Mouse (Mus musculus) CH12.LX (cell line): Measurements from ENCODE around the gene Cyth3. TPM values are rescaled to one million over a fixed set of nuclear protein-coding genes. Genes with fewer than 3 reads are reported as not detected.

Experiments used
- DNase-seq: peaks from one replicate; pipeline ENCODE4 v3.0.0-alpha.2; 2013; ENCODE audit errors: extremely low read depth
- H3K27ac ChIP-seq: 2 replicates; pipeline ENCODE4 v1.5.1; 2012; ENCODE audit warnings: low read depth, mild to moderate bottlenecking, control low read depth, moderate library complexity; ENCODE audit not compliant: insufficient read depth
- H3K27me3 ChIP-seq: replicated peaks from 2 replicates; pipeline ENCODE3; 2012; ENCODE audit warnings: inconsistent platforms
- H3K36me3 ChIP-seq, 2 experiments: replicated peaks in 1 of 2; 2 replicates each; pipeline versions ENCODE3 to v1.6.1; 2012; ENCODE audit warnings: inconsistent platforms in 1 of 2, low read length in 1 of 2, mild to moderate bottlenecking in 1 of 2, mixed read lengths in 1 of 2, moderate library complexity in 1 of 2; ENCODE audit not compliant: control insufficient read depth in 1 of 2, insufficient read depth in 1 of 2
- H3K4me1 ChIP-seq, 2 experiments: 2 replicates each; pipeline ENCODE4 v1.6.1; 2012; ENCODE audit warnings: inconsistent platforms in 1 of 2, moderate library complexity in 1 of 2; ENCODE audit not compliant: insufficient read depth in 2 of 2, control insufficient read depth in 1 of 2
- H3K4me2 ChIP-seq: 2 replicates; pipeline ENCODE4 v1.6.1; 2012; ENCODE audit warnings: low read depth, mild to moderate bottlenecking, control low read depth; ENCODE audit not compliant: poor library complexity, insufficient read depth, severe bottlenecking
- H3K4me3 ChIP-seq, 3 experiments: fragments of 150-350 bp in 1 of 3; sonication (generic) in 1 of 3; replicated peaks in 1 of 3; 2 replicates each; pipeline versions ENCODE3 to v1.5.1; 2011 to 2012; ENCODE audit warnings: low read depth in 2 of 3, low read length in 2 of 3, mild to moderate bottlenecking in 2 of 3, moderate library complexity in 2 of 3, control low read depth in 1 of 3, improper control_type of control experiment in 1 of 3, inconsistent platforms in 1 of 3, mixed read lengths in 1 of 3; ENCODE audit not compliant: poor library complexity in 1 of 3
- H3K79me2 ChIP-seq: replicated peaks from 2 replicates; pipeline ENCODE4 v1.6.1; 2012; ENCODE audit warnings: mild to moderate bottlenecking, moderate library complexity; ENCODE audit not compliant: control insufficient read depth, poor library complexity, insufficient read depth, severe bottlenecking; ENCODE audit errors: extremely low read depth
- H3K9ac ChIP-seq: 2 replicates; pipeline ENCODE4 v1.6.1; 2012; ENCODE audit warnings: low read depth, mild to moderate bottlenecking, control low read depth, moderate library complexity; ENCODE audit not compliant: insufficient read depth
- H3K9me3 ChIP-seq: replicated peaks from 2 replicates; pipeline ENCODE3; 2012; ENCODE audit warnings: low read length, inconsistent platforms, mixed read lengths
- BHLHE40 ChIP-seq: IDR thresholded peaks from 2 replicates; pipeline ENCODE4 v1.6.1; 2011; ENCODE audit warnings: mild to moderate bottlenecking, low read depth, low read length, improper control_type of control experiment
- E2F4 ChIP-seq: IDR thresholded peaks from 2 replicates; pipeline ENCODE4 v1.6.1; 2011; ENCODE audit warnings: low read depth, low read length, improper control_type of control experiment; ENCODE audit not compliant: insufficient replicate concordance
- ELF1 ChIP-seq: IDR thresholded peaks from 2 replicates; pipeline ENCODE4 v1.6.1; 2014; ENCODE audit warnings: low read depth, mild to moderate bottlenecking, inconsistent platforms, low read length, improper control_type of control experiment
- EP300 ChIP-seq: IDR thresholded peaks from 2 replicates; pipeline ENCODE4 v1.6.1; 2011; ENCODE audit warnings: low read length, improper control_type of control experiment
- IRF4 ChIP-seq: IDR thresholded peaks from 2 replicates; pipeline ENCODE4 v1.6.1; 2014; ENCODE audit warnings: low read depth, mild to moderate bottlenecking, inconsistent platforms, low read length, improper control_type of control experiment
- MAX ChIP-seq: IDR thresholded peaks from 2 replicates; pipeline ENCODE4 v1.6.1; 2011; ENCODE audit warnings: low read length, improper control_type of control experiment
- POLR2AphosphoS2 ChIP-seq: IDR thresholded peaks from 2 replicates; pipeline ENCODE4 v1.6.1; 2011; ENCODE audit warnings: low read depth, low read length, improper control_type of control experiment
- TBP ChIP-seq: conservative IDR thresholded peaks from 2 replicates; pipeline ENCODE4 v1.6.1; 2011; ENCODE audit warnings: low read depth, low read length, improper control_type of control experiment
- UBTF ChIP-seq: IDR thresholded peaks from 2 replicates; pipeline ENCODE4 v1.6.1; 2012; ENCODE audit warnings: low read depth, mild to moderate bottlenecking, inconsistent platforms, low read length, improper control_type of control experiment, moderate library complexity
- USF2 ChIP-seq: conservative IDR thresholded peaks from 2 replicates; pipeline ENCODE4 v1.6.1; 2011; ENCODE audit warnings: low read depth, low read length, improper control_type of control experiment
- ZKSCAN1 ChIP-seq: IDR thresholded peaks from 2 replicates; pipeline ENCODE4 v1.6.1; 2012; ENCODE audit warnings: low read depth, inconsistent platforms, low read length, improper control_type of control experiment, borderline replicate concordance
- ZMIZ1 ChIP-seq: IDR thresholded peaks from 2 replicates; pipeline ENCODE4 v1.6.1; 2012; ENCODE audit warnings: low read depth, mild to moderate bottlenecking, inconsistent platforms, low read length, improper control_type of control experiment
- ZNF384 ChIP-seq: IDR thresholded peaks from 2 replicates; pipeline ENCODE4 v1.6.1; 2012; ENCODE audit warnings: low read depth, low read length, improper control_type of control experiment, inconsistent platforms
- dilution Hi-C: fragments of 300-500 bp; cut with MboI; formaldehyde crosslinking; loops from 2 replicates; pipeline ENCODE4 v1.14.3; 2020; ENCODE audit warnings: low sequenced_read_pairs; ENCODE audit not compliant: extremely low pct_unique_long_range_greater_than_20kb, extremely low pct_ligation_motif_present
- in situ Hi-C: fragments of 300-500 bp; cut with MboI; formaldehyde crosslinking; loops from 3 replicates; pipeline ENCODE4 v1.14.3; 2019; ENCODE audit warnings: low sequenced_read_pairs, low pct_ligation_motif_present, low pct_unique_long_range_greater_than_20kb, mixed read lengths
- polyA plus RNA-seq: library from polyadenylated mRNA; unstranded; fragments of >175 nt; gene quantifications from 2 replicates; pipeline ENCODE4 v1.2.1, GENCODE M21; 2012; ENCODE audit warnings: low read depth; ENCODE audit not compliant: insufficient read length
- total RNA-seq, 2 experiments: library from RNA; depleted of rRNA; stranded (reverse); fragments of 300-350 nt in 1 of 2; fragments of >200 nt in 1 of 2; gene quantifications; 2 replicates each; pipeline ENCODE4 v1.2.3; 2012 to 2014

Cyth3 gene
- total and polyA plus RNA-seq, 3 experiments, result 3.3 to 5.4 (median 4.8) TPM

- no peaks in the 10 kb centered on the region for H3K79me2 ChIP-seq
- H3K9ac ChIP-seq, result no peak overlapping the region
- dilution Hi-C loops, result no loop called here
- no peak overlapping the region for H3K4me2 ChIP-seq
- no peak for DNase-seq
- peaks cover 0 to 28% of the 10 kb centered on the region in 2 experiments for H3K36me3 ChIP-seq
- no peak for TF ChIP-seq E2F4
- TF ChIP-seq ZKSCAN1, result no peak
- TF ChIP-seq ZMIZ1, result no peak
- TF ChIP-seq, all 38 proteins: peak for 0
- H3K4me3 ChIP-seq, result no peak overlapping the region
- no peaks in the 10 kb centered on the region for H3K27me3 ChIP-seq
- peaks cover 8 to 35% of the 10 kb centered on the region in 2 experiments; a peak in 3 of 4 replicates for H3K4me1 ChIP-seq
- no peak overlapping the region for H3K27ac ChIP-seq
- no peaks in the 10 kb centered on the region for H3K9me3 ChIP-seq
- in situ Hi-C loops, result no loop called here
Observed at GRCm38 (mm10) chr5:143700247-143700646, 78.0 kb downstream of the Cyth3 start.

GRCm38 (mm10) chr5:143701074-143701473, 78.8 kb downstream of the Cyth3 start:
- Histone ChIP-seq H3K4me3 (no peak overlapping the region), H3K27ac (no peak overlapping the region), H3K9me3 (no peaks in the 10 kb centered on the region), H3K36me3 (peaks cover 0 to 28% of the 10 kb centered on the region in 2 experiments), H3K79me2 (no peaks in the 10 kb centered on the region), H3K27me3 (no peaks in the 10 kb centered on the region), H3K4me1 (peaks cover 16 to 43% of the 10 kb centered on the region in 2 experiments), H3K4me2 (no peak overlapping the region), H3K9ac (no peak overlapping the region)
- dilution Hi-C loops (no loop called here), in situ Hi-C loops (no loop called here)
- TF ChIP-seq BHLHE40 (no peak), MAX (no peak), POLR2AphosphoS2 (no peak), ELF1 (no peak), USF2 (no peak), E2F4 (no peak)
- DNase-seq, result no peak

GRCm38 (mm10) chr5:143704875-143705658, 82.8 kb downstream of the Cyth3 start:
- H3K4me3 ChIP-seq, result no peak overlapping the region
- no peak overlapping the region for H3K9ac ChIP-seq
- H3K4me1 ChIP-seq, result peaks cover 16 to 36% of the 10 kb centered on the region in 2 experiments
- DNase-seq, result no peak
- H3K27ac ChIP-seq, result peak overlapping the region; percentile 5; the same call in 1 of the 2 replicates
- TF ChIP-seq POLR2AphosphoS2, result no peak
- TF ChIP-seq E2F4, result no peak
- TF ChIP-seq TBP, result no peak
- TF ChIP-seq EP300, result no peak
- TF ChIP-seq IRF4, result no peak
- no peak for TF ChIP-seq UBTF
- no peak for TF ChIP-seq ZNF384
- TF ChIP-seq, all 38 proteins: peak for 0
- no peaks in the 10 kb centered on the region for H3K79me2 ChIP-seq
- no peaks in the 10 kb centered on the region for H3K27me3 ChIP-seq
- no peaks in the 10 kb centered on the region for H3K9me3 ChIP-seq
- peaks cover 0 to 49% of the 10 kb centered on the region in 2 experiments for H3K36me3 ChIP-seq
- dilution Hi-C loops, result no loop called here
- in situ Hi-C loops, result no loop called here
- H3K4me2 ChIP-seq, result no peak overlapping the region
